Mouse (Mus musculus) thymus, adult 2 months (tissue): Measurements from ENCODE around the gene Sec14l3.

Source experiments
- CTCF ChIP-seq: fragments of 200-500 bp; IDR thresholded peaks from 2 replicates; pipeline ENCODE4 v1.5.1; 2012; ENCODE audit warnings: mild to moderate bottlenecking, control low read depth, low read length, moderate library complexity, borderline replicate concordance; ENCODE audit not compliant: control insufficient read depth, poor library complexity, insufficient read depth; ENCODE audit errors: extremely low read depth
- POLR2A ChIP-seq: fragments of 200-500 bp; IDR thresholded peaks from 2 replicates; pipeline ENCODE4 v1.6.1; 2012; ENCODE audit warnings: mild to moderate bottlenecking, low read length, control low read depth, moderate library complexity; ENCODE audit not compliant: control insufficient read depth, poor library complexity, insufficient read depth; ENCODE audit errors: extremely low read depth

GRCm38 (mm10) chr11:4093459-4094377 lies 29.1 kb downstream of the Sec14l3 start:
- no peak for TF ChIP-seq POLR2A
- TF ChIP-seq CTCF = no peak
